Mouse (Mus musculus): ENCODE results near the gene Gprin1.

- TF ChIP-seq CTCF (IDR thresholded peaks at IDR 0.05; ENCODE audit: low read depth) = no peak
- no peak for TF ChIP-seq EP300 (IDR thresholded peaks at IDR 0.05; ENCODE audit: low read depth)
Measured at GRCm38 (mm10) chr13:54746896-54747295, 2.8 kb downstream of the Gprin1 start.
